Mouse (Mus musculus) cerebellum, adult 9-10 months (tissue): ENCODE measurements at regions not wholly inside any gene's neighbourhood (a gene's known extent, or its start where the extent isn't known, plus 50 kb on each side); places are given as distances from the start of the nearest gene placed in this dataset.

Experiments
- DNase-seq: peaks from one replicate; pipeline ENCODE4 v3.0.0; 2022

DNA sequence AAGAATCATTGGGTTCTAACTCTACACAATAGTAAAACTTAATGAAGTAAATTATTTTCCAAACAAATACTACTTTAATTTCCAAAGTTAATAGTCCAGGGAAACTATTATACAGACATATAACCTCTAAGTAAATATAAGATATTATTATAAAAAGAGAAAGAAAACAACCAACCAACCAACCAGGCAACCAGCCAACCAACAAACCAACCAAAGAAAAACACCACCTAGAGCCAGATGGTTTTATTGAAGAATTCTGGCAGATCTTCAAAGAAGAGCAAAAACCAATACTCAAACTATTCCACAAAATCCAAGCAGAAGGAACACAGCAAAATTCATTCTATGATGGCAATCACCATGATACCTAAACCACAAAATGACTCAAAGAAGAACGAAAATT is 1418.0 kb upstream of the Pabpc4l start:
- peak; percentile 23 for DNase-seq

DNA sequence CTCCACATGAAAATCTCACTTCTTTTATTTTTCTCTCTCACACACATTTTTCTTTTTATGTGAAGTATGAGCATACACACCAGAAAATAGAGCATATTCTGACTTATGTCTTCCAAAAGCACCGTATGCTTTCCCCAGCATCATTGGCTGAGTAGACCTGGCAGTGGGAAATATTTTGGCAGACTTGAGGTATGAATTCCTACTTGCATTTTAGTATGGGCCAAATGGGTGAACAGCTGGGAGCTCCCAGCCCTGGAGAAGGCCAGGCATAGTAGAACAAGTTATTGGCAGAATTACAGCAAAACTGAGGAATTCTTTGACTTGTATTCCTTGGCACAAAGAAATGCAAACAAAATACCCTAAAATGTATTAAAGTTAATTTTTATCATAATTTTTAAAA is 1415.6 kb upstream of the Pabpc4l start:
- DNase-seq: peak; percentile 62

DNA sequence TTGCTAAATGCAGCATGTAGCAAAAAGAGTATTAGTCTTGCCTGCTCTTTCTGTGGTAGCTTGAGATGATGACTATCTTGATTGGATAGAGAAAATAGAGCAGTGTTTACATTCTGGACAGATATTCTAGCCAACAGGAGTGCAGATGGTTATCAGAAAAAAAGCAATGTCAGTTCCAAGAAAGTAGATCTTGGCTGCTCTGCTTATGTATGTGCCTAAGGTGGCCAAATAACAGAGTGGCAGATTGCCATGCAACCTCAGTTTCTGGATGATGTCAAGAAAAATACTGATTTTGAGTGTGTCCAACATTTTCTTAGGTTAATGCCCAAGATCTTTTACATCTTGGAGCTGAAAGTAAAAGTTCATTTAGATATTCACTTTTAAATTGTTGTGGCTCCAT is 1397.6 kb upstream of the Pabpc4l start:
- peak; percentile 16 for DNase-seq

DNA sequence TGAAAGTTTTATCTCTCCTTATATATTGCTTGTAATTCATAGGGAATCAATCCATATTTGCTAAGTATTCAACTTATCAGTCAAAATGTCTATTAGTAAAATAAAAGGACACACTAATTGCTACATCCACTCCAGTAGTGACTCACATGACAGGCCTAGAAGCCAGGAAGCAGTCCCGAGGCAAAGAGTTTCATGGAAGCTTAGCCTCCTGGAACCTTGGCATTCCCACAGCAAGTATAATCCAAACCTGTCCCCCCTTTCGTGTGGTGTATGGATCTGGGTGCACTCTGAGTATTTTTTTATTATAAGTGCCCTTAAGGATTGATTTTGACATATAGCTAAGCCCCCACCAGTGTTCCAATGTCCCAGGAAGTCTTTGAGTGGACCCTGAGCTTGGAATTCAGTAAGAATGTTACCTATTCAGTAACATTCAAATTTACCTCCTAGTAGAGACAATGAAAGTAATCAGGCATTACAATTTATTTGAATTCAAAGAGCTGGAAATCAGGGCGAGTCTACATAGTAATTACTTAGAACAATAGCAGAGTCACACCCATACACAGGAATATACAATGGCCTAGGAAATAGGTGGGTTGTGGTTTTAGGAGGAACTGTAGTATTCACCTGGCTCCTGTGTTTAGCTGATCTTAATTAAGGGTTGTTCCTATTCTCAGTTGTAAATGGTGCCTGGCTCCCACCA is 1388.7 kb upstream of the Pabpc4l start:
- no peak for DNase-seq

DNA sequence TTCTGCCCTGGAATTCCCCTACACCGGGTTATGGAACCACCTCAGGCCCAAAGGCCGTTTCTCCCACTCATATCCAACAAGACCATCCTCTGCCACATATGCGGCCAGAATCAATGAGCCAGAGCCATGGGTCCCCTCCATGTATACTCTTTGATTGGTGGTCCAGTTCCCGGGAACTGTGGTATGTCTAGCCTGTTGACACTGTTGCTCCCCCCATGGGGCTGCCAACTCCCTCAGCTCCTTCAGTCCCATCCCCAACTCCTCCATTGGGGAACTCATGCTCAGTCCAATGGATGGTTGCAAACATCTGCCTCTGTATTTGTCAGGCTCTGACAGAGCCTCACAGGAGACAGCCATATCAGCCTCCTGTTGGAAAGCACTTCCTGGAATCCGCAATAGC is 1370.3 kb upstream of the Pabpc4l start:
- no peak for DNase-seq

DNA sequence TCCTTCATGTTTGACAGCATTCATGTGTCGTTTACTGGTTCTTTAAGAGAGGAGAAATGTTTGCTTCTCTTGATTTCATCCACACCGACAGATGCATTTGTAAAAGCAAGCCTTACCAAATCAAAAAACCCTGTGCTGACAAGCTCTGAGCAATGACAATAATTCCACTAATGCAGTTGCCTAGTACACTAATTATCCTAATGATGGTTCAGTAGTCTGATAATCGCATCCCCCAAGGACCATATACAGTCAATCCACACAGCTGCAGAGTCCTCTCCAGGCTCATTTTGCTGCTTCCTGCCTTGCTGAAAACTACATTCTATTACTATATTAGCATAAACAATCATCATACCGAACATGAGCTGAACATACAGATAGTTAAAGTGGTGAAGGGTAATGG is 1369.5 kb upstream of the Pabpc4l start:
- DNase-seq: no peak
